Mouse (Mus musculus) ES-E14 (cell line): ENCODE measurements at regions not wholly inside any gene's neighbourhood (a gene's known extent, or its start where the extent isn't known, plus 50 kb on each side); places are given as distances from the start of the nearest gene placed in this dataset.
"Not testable (repeated sequence)": the region's sequence is repeated elsewhere in the genome, so short reads cannot be mapped to it uniquely, and the experiment has no call there.

Experiments used
- DNase-seq: peaks from one replicate; pipeline ENCODE4 v3.0.0-alpha.2; 2013; ENCODE audit warnings: low read depth, low spot score
- H3K27ac ChIP-seq: 2 replicates; pipeline ENCODE4 v1.5.1; 2012; ENCODE audit warnings: low read depth, mild to moderate bottlenecking, low read length, moderate library complexity, mixed read lengths; ENCODE audit not compliant: poor library complexity, insufficient read depth, severe bottlenecking
- H3K36me3 ChIP-seq: 2 replicates; pipeline ENCODE4 v1.6.1; 2012; ENCODE audit warnings: mild to moderate bottlenecking, low read length, moderate library complexity, mixed read lengths; ENCODE audit not compliant: control insufficient read depth, poor library complexity, insufficient read depth, severe bottlenecking
- H3K4me1 ChIP-seq, 2 experiments: fragments of 150-350 bp in 1 of 2; sonication (generic) in 1 of 2; 2 replicates each; pipeline ENCODE4 v1.6.1; 2012; ENCODE audit warnings: low read length in 2 of 2, mild to moderate bottlenecking in 1 of 2, mixed read lengths in 1 of 2; ENCODE audit not compliant: control insufficient read depth in 2 of 2, insufficient read depth in 2 of 2, poor library complexity in 1 of 2
- H3K4me3 ChIP-seq, 2 experiments: fragments of 150-350 bp in 1 of 2; sonication (generic) in 1 of 2; 2 replicates each; pipeline ENCODE4 v1.5.1; 2012; ENCODE audit warnings: low read length in 2 of 2, low read depth in 1 of 2, mild to moderate bottlenecking in 1 of 2, mixed read lengths in 1 of 2; ENCODE audit not compliant: insufficient read depth in 1 of 2, poor library complexity in 1 of 2, severe bottlenecking in 1 of 2
- H3K9ac ChIP-seq: 2 replicates; pipeline ENCODE4 v1.6.1; 2012; ENCODE audit warnings: low read depth, mild to moderate bottlenecking, low read length, mixed read lengths; ENCODE audit not compliant: poor library complexity, insufficient read depth, severe bottlenecking
- H3K9me3 ChIP-seq: fragments of 150-350 bp; sonication (generic); 2 replicates; pipeline ENCODE4 v1.6.1; 2012; ENCODE audit warnings: low read depth, mild to moderate bottlenecking, low read length; ENCODE audit not compliant: control insufficient read depth, insufficient read depth
- CHD2 ChIP-seq: IDR thresholded peaks from 2 replicates; pipeline ENCODE4 v1.6.1; 2014; ENCODE audit warnings: mild to moderate bottlenecking, low read depth, low read length, inconsistent platforms
- HCFC1 ChIP-seq: IDR thresholded peaks from 2 replicates; pipeline ENCODE4 v1.6.1; 2012; ENCODE audit warnings: low read length, inconsistent platforms, borderline replicate concordance; ENCODE audit not compliant: insufficient read depth
- MAFK ChIP-seq: IDR thresholded peaks from 2 replicates; pipeline ENCODE4 v1.6.1; 2014; ENCODE audit warnings: mild to moderate bottlenecking, low read depth, low read length, inconsistent platforms; ENCODE audit not compliant: insufficient read depth
- ZC3H11A ChIP-seq: IDR thresholded peaks from 2 replicates; pipeline ENCODE4 v1.6.1; 2012; ENCODE audit warnings: low read depth, mild to moderate bottlenecking, inconsistent platforms, low read length, borderline replicate concordance
- ZNF384 ChIP-seq: IDR thresholded peaks from 2 replicates; pipeline ENCODE4 v1.6.1; 2012; ENCODE audit warnings: low read depth, low read length, inconsistent platforms
- in situ Hi-C, 2 experiments: fragments of 600-800 bp; cut with MboI; formaldehyde crosslinking; loops; one replicate each; pipeline ENCODE4 v1.15.1; 2025; ENCODE audit warnings: low sequenced_read_pairs in 2 of 2, inconsistent platforms in 1 of 2; ENCODE audit not compliant: unreplicated experiment in 2 of 2

GRCm38 (mm10) chr10:34667203-34667602 lies 184.0 kb downstream of the Frk start:
- in situ Hi-C loops, result no loop called here
- Histone ChIP-seq H3K9ac (no peak overlapping the region), H3K9me3 (no peaks in the 10 kb centered on the region), H3K36me3 (no peaks in the 10 kb centered on the region), H3K27ac (no peak overlapping the region), H3K4me3 (no peak overlapping the region), H3K4me1 (no peaks in the 10 kb centered on the region; a peak in 1 of 4 replicates)
- TF ChIP-seq ZNF384 (no peak), MAFK (no peak), HCFC1 (no peak), ZC3H11A (no peak), CHD2 (no peak)
- DNase-seq, result no peak

- no peak for DNase-seq
- Histone ChIP-seq H3K9me3 (no peaks in the 10 kb centered on the region), H3K27ac (no peak overlapping the region), H3K9ac (no peak overlapping the region), H3K36me3 (no peaks in the 10 kb centered on the region), H3K4me1 (no peaks in the 10 kb centered on the region; a peak in 1 of 4 replicates), H3K4me3 (no peak overlapping the region)
- in situ Hi-C loops, result no loop called here
- no peak for TF ChIP-seq ZC3H11A
- TF ChIP-seq CHD2, result no peak
- TF ChIP-seq HCFC1, result no peak
- TF ChIP-seq ZNF384, result no peak
- no peak for TF ChIP-seq MAFK
Observed at GRCm38 (mm10) chr10:34667735-34668439, 184.7 kb downstream of the Frk start.

DNA sequence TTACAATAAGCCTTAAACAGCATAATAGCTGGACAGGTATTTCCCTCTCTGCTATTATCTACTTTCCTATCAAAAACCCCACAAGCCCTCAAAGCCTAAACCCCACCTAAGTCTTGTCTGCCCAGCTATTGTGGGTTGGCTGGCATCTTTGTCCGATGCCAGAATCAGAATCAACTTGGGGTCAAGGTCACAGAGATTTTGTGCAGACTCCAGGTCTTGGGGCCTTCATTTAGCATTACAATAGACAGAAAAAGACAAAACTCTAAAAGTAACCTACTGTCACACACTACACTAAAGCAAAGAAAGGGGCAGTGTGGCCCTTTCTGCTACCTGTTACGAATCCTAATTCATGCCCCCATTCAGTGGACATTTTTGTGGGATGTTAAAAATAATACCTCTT lies 188.6 kb downstream of the Frk start:
- in situ Hi-C loops, result no loop called here
- no peak for TF ChIP-seq HCFC1
- TF ChIP-seq CHD2, result no peak
- no peak for TF ChIP-seq ZNF384
- no peak for TF ChIP-seq MAFK
- no peak for TF ChIP-seq ZC3H11A
- H3K9ac ChIP-seq, result no peak overlapping the region
- no peaks in the 10 kb centered on the region for H3K36me3 ChIP-seq
- no peak overlapping the region for H3K4me3 ChIP-seq
- no peaks in the 10 kb centered on the region; a peak in 1 of 4 replicates for H3K4me1 ChIP-seq
- DNase-seq, result peak; percentile 15
- H3K9me3 ChIP-seq, result no peaks in the 10 kb centered on the region
- no peak overlapping the region for H3K27ac ChIP-seq

GRCm38 (mm10) chr10:34699414-34699813 lies 216.2 kb downstream of the Frk start:
- H3K27ac ChIP-seq, H3K4me3 ChIP-seq, H3K9me3 ChIP-seq, H3K36me3 ChIP-seq, DNase-seq, H3K9ac ChIP-seq, H3K4me1 ChIP-seq, in situ Hi-C loops: not testable (repeated sequence)

- Histone ChIP-seq H3K9me3 (no peaks in the 10 kb centered on the region), H3K9ac (no peak overlapping the region), H3K27ac (no peak overlapping the region), H3K4me1 (no peaks in the 10 kb centered on the region), H3K36me3 (no peaks in the 10 kb centered on the region), H3K4me3 (no peak overlapping the region)
- DNase-seq, result no peak
- TF ChIP-seq CHD2, result no peak
- TF ChIP-seq MAFK, result no peak
- no peak for TF ChIP-seq ZNF384
- TF ChIP-seq ZC3H11A, result no peak
- in situ Hi-C loops, result no loop called here
Observed at GRCm38 (mm10) chr10:34701956-34702355, 218.8 kb downstream of the Frk start.
